Mouse (Mus musculus) large intestine, adult 2 months (tissue): ENCODE measurements around the gene Skp1a. TPM values are rescaled to one million over a fixed set of nuclear protein-coding genes. Genes with fewer than 3 reads are reported as not detected.

Experiments
- DNase-seq: peaks from one replicate; pipeline ENCODE4 v3.0.0-alpha.2; 2012; ENCODE audit warnings: low read depth, low spot score
- WGBS: fragments of 180-500 bp; shearing (Covaris S2); methylation state at CpG from one replicate; pipeline ENCODE4 v1.1.7; 2018; 5-methylcytosine and 5-hydroxymethylcytosine counted together
- polyA plus RNA-seq: library from polyadenylated mRNA; depleted of rRNA; stranded (reverse); fragments of >200 nt; gene quantifications from 2 replicates; pipeline ENCODE4 v1.2.3, GENCODE M21; 2012

The Skp1a gene
- polyA plus RNA-seq, 1 experiment: 55.6 TPM

- DNase-seq: no peak
- WGBS: 48% methylated on average over 1 of the region's 1 CpGs
These were observed 20.9 kb downstream of the Skp1a start for GRCm38 (mm10) chr11:52252692-52253091.

DNA sequence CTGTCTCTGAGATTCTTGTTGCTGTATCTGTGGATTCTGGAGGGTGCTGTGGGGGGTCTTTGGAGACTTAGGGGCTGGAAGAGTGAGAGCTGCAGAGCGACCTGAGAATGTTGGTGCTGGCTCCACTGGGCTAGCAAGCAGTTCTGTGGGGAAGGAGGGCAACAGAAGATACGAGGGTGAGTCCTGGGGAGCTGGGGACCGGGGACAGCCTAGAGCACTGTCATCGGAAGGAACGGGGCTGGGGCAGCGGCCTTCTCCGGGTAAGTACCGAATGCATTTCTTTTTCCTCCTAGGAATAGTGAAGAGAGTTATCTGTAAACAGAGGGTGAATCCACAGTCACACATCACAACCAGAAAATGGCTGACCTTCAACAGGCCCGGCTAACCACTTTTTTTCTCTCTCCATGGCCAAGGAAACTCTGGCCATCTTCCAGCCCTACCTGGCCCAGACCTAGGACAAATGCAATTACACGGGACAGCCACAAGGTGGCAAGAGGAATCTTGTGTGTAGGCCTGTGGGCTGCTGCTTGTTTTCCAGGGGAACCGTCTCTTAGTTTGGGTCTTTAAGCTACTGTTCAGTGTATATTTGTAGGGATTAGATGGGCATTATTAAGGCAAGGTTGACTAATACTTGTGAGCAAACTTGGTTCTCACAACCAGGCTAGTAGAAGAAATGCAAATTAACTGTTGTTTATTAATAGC, 22.0 kb downstream of the Skp1a start:
- no peak for DNase-seq
- 61% methylated on average over 11 of the region's 11 CpGs for WGBS

DNA sequence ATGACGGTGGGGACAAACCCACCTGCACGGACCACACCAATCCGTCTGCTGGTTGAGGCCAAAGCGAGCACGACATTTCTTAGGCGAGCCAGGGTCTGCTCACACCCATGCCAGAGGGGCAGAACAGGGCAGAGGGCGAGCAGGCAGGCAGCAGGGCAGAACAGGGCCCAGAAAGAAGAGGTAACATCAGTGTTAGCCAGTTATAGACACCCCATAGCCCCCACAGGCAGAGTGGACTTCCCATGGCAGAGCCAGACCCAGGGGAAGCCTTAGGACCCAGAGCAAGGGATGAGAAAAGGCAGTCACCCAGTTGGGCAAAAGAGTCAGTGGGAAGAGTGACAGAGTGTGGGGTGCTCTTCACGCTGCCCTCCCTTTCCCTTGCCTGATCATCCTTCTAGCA, 23.3 kb downstream of the Skp1a start:
- 89% methylated on average over 8 of the region's 8 CpGs for WGBS
- DNase-seq: no peak

DNA sequence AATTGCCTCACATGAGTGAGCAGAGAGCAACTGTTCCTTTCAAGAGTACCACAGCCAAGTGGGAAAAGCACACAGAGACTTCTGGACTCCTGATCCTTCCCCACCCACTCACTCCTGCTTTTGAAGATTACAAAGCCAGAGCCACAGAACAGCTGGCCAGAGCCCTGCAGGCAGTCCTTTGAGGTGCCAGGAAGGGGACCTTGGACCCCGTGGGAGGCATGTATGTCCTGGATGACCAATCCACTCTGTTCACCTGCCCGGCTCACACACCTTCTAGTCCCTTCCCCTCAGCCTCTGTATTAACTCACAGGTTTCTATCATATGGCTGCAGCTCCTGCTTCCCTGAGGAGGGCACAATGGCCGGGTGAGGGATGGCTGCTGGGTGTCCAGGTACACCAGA, 25.6 kb downstream of the Skp1a start:
- WGBS: 59% methylated on average over 3 of the region's 3 CpGs
- DNase-seq: no peak

GRCm38 (mm10) chr11:52258711-52259110, 26.9 kb downstream of the Skp1a start:
- DNase-seq: no peak
- 76% methylated on average over 5 of the region's 5 CpGs for WGBS

DNA sequence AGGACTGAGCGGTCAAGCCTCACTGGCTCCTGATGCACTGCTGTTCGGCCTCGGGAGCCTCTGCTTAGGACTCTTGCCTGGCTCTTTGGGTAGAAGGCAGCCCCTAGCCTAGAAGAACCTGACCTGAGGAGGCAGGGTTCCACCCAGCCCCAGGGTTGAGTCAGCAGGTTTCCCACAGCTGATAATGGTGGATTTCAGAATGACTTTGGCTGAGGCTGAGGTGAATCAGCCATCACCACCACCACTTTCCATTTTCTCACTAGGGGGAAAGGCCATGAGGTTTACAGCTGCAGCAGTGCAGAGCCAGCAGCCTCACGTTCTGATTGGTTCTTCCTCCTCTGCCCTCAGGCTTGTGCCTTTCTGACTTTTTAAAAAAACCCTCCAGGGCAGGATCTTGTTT, 29.1 kb downstream of the Skp1a start:
- DNase-seq: no peak
- 77% methylated on average over 4 of the region's 4 CpGs for WGBS

DNA sequence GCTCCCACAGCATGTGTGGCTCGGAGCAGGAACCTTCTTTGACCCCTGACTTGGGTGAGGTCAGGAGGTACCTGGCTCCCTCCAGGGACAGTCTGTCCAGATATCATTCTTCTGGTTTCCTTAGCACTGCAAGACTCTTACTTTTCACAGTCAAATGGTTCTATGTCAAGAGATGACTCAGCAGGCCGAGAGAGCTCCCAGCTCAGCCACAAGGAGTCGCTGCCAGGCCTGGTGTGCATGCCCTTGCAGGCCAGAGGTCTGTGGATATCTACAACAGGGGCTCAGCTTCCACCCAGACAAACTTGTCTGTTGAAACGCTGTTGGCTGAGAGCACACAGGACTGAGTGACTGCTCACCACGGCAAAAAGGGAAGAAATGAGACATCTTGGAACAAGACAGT, 30.1 kb downstream of the Skp1a start:
- DNase-seq: no peak
- 50% methylated on average over 5 of the region's 5 CpGs for WGBS

GRCm38 (mm10) chr11:52262338-52262737, 30.5 kb downstream of the Skp1a start:
- no peak for DNase-seq
- 91% methylated on average over 11 of the region's 11 CpGs for WGBS

GRCm38 (mm10) chr11:52264871-52265270, 33.1 kb downstream of the Skp1a start:
- DNase-seq: no peak
- WGBS: 79% methylated on average over 7 of the region's 7 CpGs

DNA sequence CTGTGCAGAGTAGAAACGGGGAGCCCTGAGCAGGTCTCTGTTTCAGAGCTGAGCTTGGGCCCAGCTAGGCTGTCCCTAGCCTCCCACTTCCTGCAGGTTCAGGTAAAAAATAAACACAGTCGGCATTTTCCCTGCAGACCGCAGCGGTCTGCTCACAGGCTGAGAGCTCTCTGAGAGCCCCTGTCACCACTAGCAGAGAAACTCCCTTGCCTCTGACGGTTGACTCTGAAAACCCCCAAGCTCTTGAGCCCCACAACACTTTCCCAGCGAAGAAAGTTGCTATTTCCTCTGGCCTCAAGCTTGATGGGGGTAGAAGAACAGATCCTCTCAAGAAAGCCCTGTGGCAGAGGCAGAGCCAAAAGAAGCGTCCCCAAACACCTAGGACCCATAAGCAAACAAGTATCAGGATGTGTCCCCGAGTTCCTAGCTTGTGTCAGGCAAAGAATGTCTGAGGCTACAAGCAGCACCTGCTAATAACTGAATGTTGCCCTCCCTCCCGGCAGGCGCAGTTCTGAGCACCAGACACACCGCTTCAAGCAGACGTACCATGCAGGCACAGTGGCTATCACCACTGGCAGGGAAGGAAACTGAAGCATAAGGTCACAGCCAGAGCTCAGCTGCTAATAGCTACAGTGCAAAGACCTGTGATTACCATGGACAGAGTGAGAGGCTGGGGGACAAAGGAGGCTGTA, 34.0 kb downstream of the Skp1a start:
- 62% methylated on average over 12 of the region's 12 CpGs for WGBS
- DNase-seq: no peak

DNA sequence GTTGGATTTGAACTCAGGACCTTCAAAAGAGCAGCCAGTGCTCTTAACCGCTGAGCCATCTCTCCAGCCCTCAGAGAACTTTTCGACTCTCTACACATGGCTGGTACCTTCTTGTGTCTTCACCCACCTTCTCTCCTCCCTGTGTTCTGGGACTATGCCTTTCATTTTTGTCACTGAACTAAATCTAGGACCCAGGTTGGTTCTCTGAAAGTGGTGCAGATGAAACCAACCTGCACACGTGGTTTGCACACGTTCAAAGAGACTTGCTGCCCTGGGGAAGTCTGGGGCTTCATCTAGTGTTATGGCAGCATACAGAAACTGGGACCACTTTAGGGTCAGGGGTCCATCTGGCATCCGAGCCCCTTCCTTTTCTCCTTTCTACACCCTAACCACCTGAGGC, 35.5 kb downstream of the Skp1a start:
- no peak for DNase-seq
- WGBS: 84% methylated on average over 5 of the region's 5 CpGs

- DNase-seq: no peak
- 42% methylated on average over 7 of the region's 7 CpGs for WGBS
These were observed 36.5 kb downstream of the Skp1a start for GRCm38 (mm10) chr11:52268104-52268835.

- WGBS: 79% methylated on average over 6 of the region's 6 CpGs
- no peak for DNase-seq
These were observed 38.0 kb downstream of the Skp1a start for GRCm38 (mm10) chr11:52269841-52270240.

GRCm38 (mm10) chr11:52271765-52272495, 40.1 kb downstream of the Skp1a start:
- 89% methylated on average over 8 of the region's 8 CpGs for WGBS
- no peak for DNase-seq

DNA sequence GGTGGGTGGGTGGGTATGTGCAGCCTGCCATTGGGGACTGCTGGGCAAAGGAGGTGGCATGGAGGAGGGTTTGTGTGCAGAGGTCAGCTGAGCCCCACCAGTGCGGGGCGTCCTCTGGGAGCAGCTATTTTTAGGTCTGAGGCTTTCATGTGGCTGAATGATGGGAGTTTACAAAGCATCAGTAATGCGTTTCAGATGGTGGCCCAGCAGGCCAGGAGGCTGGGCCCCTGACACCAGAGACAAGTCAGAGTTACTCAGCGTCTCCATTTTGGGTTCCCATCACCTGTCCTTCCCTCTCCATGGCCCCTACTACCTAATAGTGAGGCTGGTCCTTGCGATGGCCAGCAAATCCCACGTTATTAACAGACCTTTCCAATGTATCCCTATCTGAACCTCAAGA, 40.8 kb downstream of the Skp1a start:
- no peak for DNase-seq
- 81% methylated on average over 6 of the region's 6 CpGs for WGBS

GRCm38 (mm10) chr11:52273183-52273941, 41.6 kb downstream of the Skp1a start:
- DNase-seq: no peak
- 60% methylated on average over 11 of the region's 11 CpGs for WGBS

- no peak for DNase-seq
- 73% methylated on average over 4 of the region's 4 CpGs for WGBS
These were observed 42.1 kb downstream of the Skp1a start for GRCm38 (mm10) chr11:52273942-52274330.

DNA sequence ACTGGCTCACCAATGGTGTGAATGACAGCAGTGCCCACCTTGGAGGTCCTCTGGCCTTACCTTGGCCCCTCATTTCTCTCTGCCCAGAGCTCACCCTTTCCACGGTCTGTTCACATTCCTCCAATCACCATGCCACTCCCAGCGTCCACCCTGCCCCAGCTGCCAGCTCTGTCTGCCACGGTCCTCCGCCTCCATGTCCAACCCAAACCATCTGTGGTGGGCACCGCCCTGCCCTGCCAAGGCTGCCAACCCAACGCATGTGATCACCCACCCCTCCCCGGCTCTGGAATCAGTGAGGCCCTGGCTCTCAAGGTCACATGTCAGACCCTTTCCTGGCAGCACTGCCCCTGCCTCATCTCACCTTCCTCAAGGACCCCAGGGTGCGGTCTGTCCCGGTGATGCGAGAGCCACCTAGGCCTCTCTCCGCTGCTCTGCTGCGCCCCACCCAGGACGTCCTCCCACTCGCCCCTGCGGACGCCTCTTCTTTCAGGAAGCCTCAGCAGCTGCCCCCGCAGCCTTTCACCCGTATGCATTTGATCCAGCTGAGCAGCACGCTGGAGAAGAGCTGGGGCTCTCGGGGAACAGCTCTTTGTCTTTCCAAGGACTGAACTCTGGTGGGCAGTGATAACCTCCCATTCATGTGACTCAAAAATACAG, 42.8 kb downstream of the Skp1a start:
- no peak for DNase-seq
- WGBS: 84% methylated on average over 20 of the region's 20 CpGs

- DNase-seq: no peak
- 81% methylated on average over 8 of the region's 8 CpGs for WGBS
These were observed 43.6 kb downstream of the Skp1a start for GRCm38 (mm10) chr11:52275366-52275765.
